Mouse (Mus musculus) layer of hippocampus, adult 2 months (tissue): ENCODE data around the gene Nme8. TPM values are rescaled to one million over a fixed set of nuclear protein-coding genes. Genes with fewer than 3 reads are reported as not detected.

Experiments
- DNase-seq, 2 experiments: peaks; one replicate each; pipeline ENCODE4 v3.0.0; 2022; ENCODE audit warnings: low spot score in 2 of 2
- H3K27ac ChIP-seq: fragments of 200-600 bp; 2 replicates; pipeline ENCODE4 v1.8.1; 2022
- H3K4me3 ChIP-seq: fragments of 200-600 bp; 2 replicates; pipeline ENCODE4 v1.8.1; 2022; ENCODE audit warnings: mild to moderate bottlenecking
- CTCF ChIP-seq: fragments of 200-600 bp; conservative IDR thresholded peaks from 2 replicates; pipeline ENCODE4 v1.8.1; 2022; ENCODE audit warnings: antibody characterized with exemption, mild to moderate bottlenecking, moderate library complexity
- total RNA-seq, 2 experiments: library from RNA; stranded (reverse); gene quantifications; 2 replicates each; pipeline ENCODE4 v1.2.3; 2021

The Nme8 gene
- total RNA-seq, 2 experiments from 2014 or later = not detected

- Histone ChIP-seq H3K27ac (no peak overlapping the region), H3K4me3 (no peak overlapping the region)
- DNase-seq = no peak
- TF ChIP-seq CTCF = no peak
Measured at GRCm38 (mm10) chr13:19602531-19602930, 95.1 kb downstream of the Nme8 start.

GRCm38 (mm10) chr13:19599242-19599641 lies 98.4 kb downstream of the Nme8 start:
- no peak overlapping the region for H3K4me3 ChIP-seq
- DNase-seq = no peak
- H3K27ac ChIP-seq = no peak overlapping the region
- TF ChIP-seq CTCF = no peak

GRCm38 (mm10) chr13:19595141-19595540 lies 102.5 kb downstream of the Nme8 start:
- Histone ChIP-seq H3K27ac (no peak overlapping the region), H3K4me3 (no peak overlapping the region)
- no peak for TF ChIP-seq CTCF
- DNase-seq = no peak

Other genes with a start within 250 kb of the Nme8 start
- gene Epdr1, start 77.9 kb downstream of the Nme8 start, total RNA-seq = 100 to 1,000 TPM; 113 to 117 TPM
- gene Sfrp4, start 74.7 kb downstream of the Nme8 start, total RNA-seq = 1 to 10 TPM; 2.1 to 2.7 TPM
- not detected for gene Gpr141, start 126.5 kb upstream of the Nme8 start, total RNA-seq